Mouse (Mus musculus) lung, postnatal 4 days (tissue): ENCODE data around the gene Parvg.
A peak's percentile ranks its signal among the peaks of the same experiment; 100 is the strongest.

Source experiments
- DNase-seq, 2 experiments: peaks; one replicate each; pipeline ENCODE4 v3.0.0; 2021

The Parvg gene

GRCm38 (mm10) chr15:84305333-84305732 is 18.5 kb upstream of the Parvg start:
- no peak for DNase-seq

GRCm38 (mm10) chr15:84310271-84310670 is 13.6 kb upstream of the Parvg start:
- peak in 1 of 2 experiments; percentile 47 for DNase-seq

GRCm38 (mm10) chr15:84311295-84312085 is 12.3 kb upstream of the Parvg start:
- no peak for DNase-seq

- no peak for DNase-seq
Observed at GRCm38 (mm10) chr15:84312878-84313565, 10.8 kb upstream of the Parvg start.

GRCm38 (mm10) chr15:84313566-84313878 is 10.3 kb upstream of the Parvg start:
- peak in 1 of 2 experiments; percentile 43 for DNase-seq

GRCm38 (mm10) chr15:84314420-84315080 is 9.3 kb upstream of the Parvg start:
- DNase-seq, result no peak

- DNase-seq, result peak; percentile 65 to 86
Observed at GRCm38 (mm10) chr15:84315276-84316046, 8.4 kb upstream of the Parvg start.

GRCm38 (mm10) chr15:84319393-84319792 is 4.4 kb upstream of the Parvg start:
- DNase-seq, result no peak

- no peak for DNase-seq
Observed at GRCm38 (mm10) chr15:84321544-84322174, 2.2 kb upstream of the Parvg start.

GRCm38 (mm10) chr15:84324870-84325553 is 1.2 kb downstream of the Parvg start:
- DNase-seq, result peak; percentile 37 to 41

GRCm38 (mm10) chr15:84325736-84326135 is 1.9 kb downstream of the Parvg start:
- DNase-seq, result no peak

GRCm38 (mm10) chr15:84328870-84329269 is 5.0 kb downstream of the Parvg start:
- DNase-seq, result no peak

GRCm38 (mm10) chr15:84329940-84330339 is 6.1 kb downstream of the Parvg start:
- DNase-seq, result no peak

- no peak for DNase-seq
Observed at GRCm38 (mm10) chr15:84331066-84331612, 7.3 kb downstream of the Parvg start.

GRCm38 (mm10) chr15:84336281-84336817 is 12.5 kb downstream of the Parvg start:
- no peak for DNase-seq

- no peak for DNase-seq
Observed at GRCm38 (mm10) chr15:84337599-84337998, 13.8 kb downstream of the Parvg start.

- no peak for DNase-seq
Observed at GRCm38 (mm10) chr15:84340926-84341325, 17.1 kb downstream of the Parvg start.

- no peak for DNase-seq
Observed at GRCm38 (mm10) chr15:84348769-84349168, 24.9 kb downstream of the Parvg start.

- no peak for DNase-seq
Observed at GRCm38 (mm10) chr15:84349915-84350738, 26.3 kb downstream of the Parvg start.

GRCm38 (mm10) chr15:84351342-84351741 is 27.5 kb downstream of the Parvg start:
- no peak for DNase-seq
